Mouse (Mus musculus) stomach, embryonic 14.5 days (tissue): ENCODE data around the gene 1300017J02Rik. TPM values are rescaled to one million over a fixed set of nuclear protein-coding genes. Genes with fewer than 3 reads are reported as not detected.
A peak's percentile ranks its signal among the peaks of the same experiment; 100 is the strongest.
"Not testable (repeated sequence)": the region's sequence is repeated elsewhere in the genome, so short reads cannot be mapped to it uniquely, and the experiment has no call there.

Experiments used
- ATAC-seq: fragments of 200-750 bp; cut with Nextera tagmentation; 2 replicates; pipeline ENCODE4 v1.8.0; 2017; ENCODE audit warnings: low read depth, moderate TSS enrichment; ENCODE audit not compliant: insufficient number of reproducible peaks, insufficient read depth, low FRiP score
- H3K27ac ChIP-seq: fragments of 300-500 bp; sonication (generic); 2 replicates; pipeline ENCODE4 v1.5.1; 2014; ENCODE audit warnings: mild to moderate bottlenecking, low read length, moderate library complexity, mixed read lengths
- H3K27me3 ChIP-seq: fragments of 300-500 bp; sonication (generic); 2 replicates; pipeline ENCODE4 v1.6.1; 2014; ENCODE audit warnings: low read length, control low read depth, mixed read lengths; ENCODE audit not compliant: control insufficient read depth, insufficient read depth
- H3K36me3 ChIP-seq: fragments of 300-500 bp; sonication (generic); 2 replicates; pipeline ENCODE4 v1.6.1; 2014; ENCODE audit warnings: mild to moderate bottlenecking, control low read depth, low read length, moderate library complexity, mixed read lengths; ENCODE audit not compliant: control insufficient read depth, insufficient read depth
- H3K4me1 ChIP-seq: fragments of 300-500 bp; sonication (generic); 2 replicates; pipeline ENCODE4 v1.6.1; 2014; ENCODE audit warnings: low read length, control low read depth, mixed read lengths; ENCODE audit not compliant: control insufficient read depth, insufficient read depth
- H3K4me2 ChIP-seq: fragments of 300-500 bp; sonication (generic); replicated peaks from 2 replicates; pipeline ENCODE4 v1.6.1; 2014; ENCODE audit warnings: low read depth, low read length, control low read depth
- H3K4me3 ChIP-seq: fragments of 300-500 bp; sonication (generic); 2 replicates; pipeline ENCODE4 v1.5.1; 2014; ENCODE audit warnings: low read depth, low read length, control low read depth
- H3K9ac ChIP-seq: fragments of 300-500 bp; sonication (generic); replicated peaks from 2 replicates; pipeline ENCODE4 v1.6.1; 2014; ENCODE audit warnings: low read depth, mild to moderate bottlenecking, control low read depth, low read length, moderate library complexity, mixed read lengths
- H3K9me3 ChIP-seq: fragments of 300-500 bp; sonication (generic); 2 replicates; pipeline ENCODE4 v1.6.1; 2016; ENCODE audit warnings: low read depth, low read length, control low read depth; ENCODE audit not compliant: control insufficient read depth
- whole genome bisulfite sequencing: fragments of 180-500 bp; shearing (Covaris S2); extraction: QIAGEN DNeasy Blood & Tissue Kit; methylation state at CpG from one replicate; pipeline ENCODE4 v1.1.7; 2014; 5-methylcytosine and 5-hydroxymethylcytosine counted together
- polyA plus RNA-seq: library from polyadenylated mRNA; unstranded; fragments of >200 nt; fragmentation: Nextera tagmentation; extraction: Ambion mirVana; gene quantifications from 2 replicates; pipeline ENCODE4 v1.2.1, GENCODE M21; 2014

The 1300017J02Rik gene
- 0.52 TPM in 1 of 2 replicates, not detected in the other for polyA plus RNA-seq

- under 1% methylated on average over 49 of the region's 49 CpGs for WGBS
- Histone ChIP-seq H3K4me3 (peak within 1 kb of the TSS; percentile 62), H3K4me1 (peaks cover 5% of the 10 kb centered on the region; the same call in 1 of the 2 replicates)
Measured at GRCm38 (mm10) chr9:103304927-103305326, at the start of gene 1300017J02Rik, which contains the start of gene Topbp1. 1300017J02Rik (minus strand) TSS chr9:103305082. Topbp1 (plus strand) TSS chr9:103305215.

GRCm38 (mm10) chr9:103353500-103354260, 48.8 kb upstream of the 1300017J02Rik start:
- H3K4me1 ChIP-seq, ATAC-seq, H3K9me3 ChIP-seq, H3K4me3 ChIP-seq, H3K27me3 ChIP-seq, H3K9ac ChIP-seq, H3K4me2 ChIP-seq, H3K27ac ChIP-seq: not testable (repeated sequence)
- 73% methylated on average over 5 of the region's 7 CpGs for WGBS
- H3K36me3 ChIP-seq, result peaks cover 53% of the 10 kb centered on the region

More at GRCm38 (mm10) chr9:103304927-103305326, at the start of gene 1300017J02Rik, which contains the start of gene Topbp1:
- no peaks in the 10 kb centered on the region for H3K27me3 ChIP-seq
- H3K27ac ChIP-seq, result peak within 1 kb of the TSS; percentile 80
- H3K4me2 ChIP-seq, result peak within 1 kb of the TSS; percentile 67
- H3K9ac ChIP-seq, result peak within 1 kb of the TSS; percentile 77
- H3K9me3 ChIP-seq, result no peaks in the 10 kb centered on the region
- H3K36me3 ChIP-seq, result peaks cover 17% of the 10 kb centered on the region; the same call in 1 of the 2 replicates
- peak; percentile 96 for ATAC-seq

GRCm38 (mm10) chr9:103348791-103349190, 43.9 kb upstream of the 1300017J02Rik start:
- H3K9me3 ChIP-seq, result no peaks in the 10 kb centered on the region
- H3K27me3 ChIP-seq, result no peaks in the 10 kb centered on the region
- H3K36me3 ChIP-seq, result peaks cover 56% of the 10 kb centered on the region
- H3K4me1 ChIP-seq, result no peaks in the 10 kb centered on the region
- ATAC-seq, result no peak
- no peak overlapping the region for H3K27ac ChIP-seq
- H3K4me2 ChIP-seq, result no peak overlapping the region
- H3K4me3 ChIP-seq, result no peak overlapping the region
- no peak overlapping the region for H3K9ac ChIP-seq

- Histone ChIP-seq H3K27me3 (no peaks in the 10 kb centered on the region), H3K9me3 (no peaks in the 10 kb centered on the region), H3K4me3 (no peak overlapping the region), H3K4me1 (no peaks in the 10 kb centered on the region), H3K4me2 (no peak overlapping the region), H3K36me3 (peaks cover 63% of the 10 kb centered on the region), H3K9ac (no peak overlapping the region), H3K27ac (no peak overlapping the region)
- no peak for ATAC-seq
- WGBS, result 83% methylated on average over 1 of the region's 1 CpGs
Measured at GRCm38 (mm10) chr9:103347996-103348490, 43.2 kb upstream of the 1300017J02Rik start.

- peaks cover 66% of the 10 kb centered on the region for H3K36me3 ChIP-seq
- H3K9me3 ChIP-seq, result no peaks in the 10 kb centered on the region
- H3K27me3 ChIP-seq, result no peaks in the 10 kb centered on the region
- H3K27ac ChIP-seq, result no peak overlapping the region
- H3K4me3 ChIP-seq, result no peak overlapping the region
- H3K4me1 ChIP-seq, result no peaks in the 10 kb centered on the region
- no peak overlapping the region for H3K4me2 ChIP-seq
- ATAC-seq, result no peak
- 87% methylated on average over 4 of the region's 4 CpGs for WGBS
- H3K9ac ChIP-seq, result no peak overlapping the region
Measured at GRCm38 (mm10) chr9:103347045-103347444, 42.2 kb upstream of the 1300017J02Rik start.

GRCm38 (mm10) chr9:103336912-103337311, 32.0 kb upstream of the 1300017J02Rik start:
- Histone ChIP-seq H3K27me3 (no peaks in the 10 kb centered on the region), H3K9me3 (no peaks in the 10 kb centered on the region), H3K4me2 (no peak overlapping the region), H3K36me3 (peaks cover 84% of the 10 kb centered on the region), H3K9ac (no peak overlapping the region), H3K27ac (no peak overlapping the region), H3K4me1 (no peaks in the 10 kb centered on the region), H3K4me3 (no peak overlapping the region)
- no peak for ATAC-seq

- Histone ChIP-seq H3K9me3 (no peaks in the 10 kb centered on the region), H3K9ac (no peak overlapping the region), H3K4me3 (no peak overlapping the region), H3K4me1 (no peaks in the 10 kb centered on the region), H3K27ac (no peak overlapping the region), H3K4me2 (no peak overlapping the region), H3K36me3 (peaks cover 90% of the 10 kb centered on the region), H3K27me3 (no peaks in the 10 kb centered on the region)
- no peak for ATAC-seq
- 89% methylated on average over 6 of the region's 6 CpGs for WGBS
Measured at GRCm38 (mm10) chr9:103332663-103333062, 27.8 kb upstream of the 1300017J02Rik start.

- no peaks in the 10 kb centered on the region for H3K9me3 ChIP-seq
- no peak overlapping the region for H3K9ac ChIP-seq
- no peak overlapping the region for H3K27ac ChIP-seq
- H3K36me3 ChIP-seq, result peaks cover 82% of the 10 kb centered on the region
- no peak overlapping the region for H3K4me2 ChIP-seq
- ATAC-seq, result no peak; the same call in 1 of the 2 replicates
- no peaks in the 10 kb centered on the region for H3K27me3 ChIP-seq
- H3K4me1 ChIP-seq, result no peaks in the 10 kb centered on the region
- no peak overlapping the region for H3K4me3 ChIP-seq
- 83% methylated on average over 9 of the region's 9 CpGs for WGBS
Measured at GRCm38 (mm10) chr9:103326449-103326848, 21.6 kb upstream of the 1300017J02Rik start.
